Mouse (Mus musculus) liver, adult 10 weeks (tissue): ENCODE measurements around the gene Slc13a2. TPM values are rescaled to one million over a fixed set of nuclear protein-coding genes. Genes with fewer than 3 reads are reported as not detected.

Source experiments
- polyA plus RNA-seq: library from polyadenylated mRNA; stranded (reverse); fragments of 350-450 nt; fragmentation: Illumina TruSeq; extraction: RNeasy Lipid Tissue Mini Kit (QIAGEN cat#74804); gene quantifications from one replicate; pipeline ENCODE4 v1.2.3, GENCODE M21; 2014; ENCODE audit warnings: low read depth, low replicate concordance

Slc13a2 gene
- polyA plus RNA-seq, result 0.45 TPM

DNA sequence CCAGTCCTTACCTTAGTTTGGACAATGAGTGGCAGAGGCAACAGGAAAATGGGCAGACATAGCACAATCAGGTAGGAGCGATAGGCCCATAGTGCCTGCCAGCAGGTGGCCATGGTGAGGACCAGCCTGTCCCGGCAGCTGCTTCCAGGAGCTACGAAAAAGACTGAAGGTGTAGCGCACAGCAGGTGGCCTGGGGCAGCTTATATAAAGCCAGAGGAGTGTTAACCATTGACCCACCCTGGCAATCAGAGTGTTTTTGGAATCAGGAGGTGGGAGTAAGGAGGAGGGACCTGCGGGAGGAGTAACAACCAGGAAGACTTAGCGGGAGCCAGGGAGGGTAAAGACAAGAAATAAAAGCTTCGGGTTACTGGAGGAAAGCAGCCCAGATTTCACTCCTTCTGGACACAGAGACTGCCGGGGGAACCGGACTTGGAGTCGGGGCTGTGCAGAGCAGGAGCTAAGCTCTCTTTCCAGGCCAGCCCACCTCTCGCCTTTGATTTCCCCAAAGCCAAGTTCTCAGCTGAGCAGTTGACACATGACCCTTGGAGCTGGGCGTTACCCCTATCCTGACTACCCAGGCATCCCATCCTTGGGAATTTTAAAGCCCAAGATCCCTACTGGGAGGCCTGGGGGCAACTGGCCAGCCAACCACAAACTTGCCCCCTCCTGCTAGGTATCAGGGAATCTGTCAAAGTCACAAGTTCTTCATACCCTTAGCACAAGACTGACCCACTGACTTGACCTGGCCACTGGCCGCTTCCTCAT is at the start of gene Slc13a2:
Slc13a2 (minus strand) TSS at position 163 of the 765 bp plus-strand sequence.

DNA sequence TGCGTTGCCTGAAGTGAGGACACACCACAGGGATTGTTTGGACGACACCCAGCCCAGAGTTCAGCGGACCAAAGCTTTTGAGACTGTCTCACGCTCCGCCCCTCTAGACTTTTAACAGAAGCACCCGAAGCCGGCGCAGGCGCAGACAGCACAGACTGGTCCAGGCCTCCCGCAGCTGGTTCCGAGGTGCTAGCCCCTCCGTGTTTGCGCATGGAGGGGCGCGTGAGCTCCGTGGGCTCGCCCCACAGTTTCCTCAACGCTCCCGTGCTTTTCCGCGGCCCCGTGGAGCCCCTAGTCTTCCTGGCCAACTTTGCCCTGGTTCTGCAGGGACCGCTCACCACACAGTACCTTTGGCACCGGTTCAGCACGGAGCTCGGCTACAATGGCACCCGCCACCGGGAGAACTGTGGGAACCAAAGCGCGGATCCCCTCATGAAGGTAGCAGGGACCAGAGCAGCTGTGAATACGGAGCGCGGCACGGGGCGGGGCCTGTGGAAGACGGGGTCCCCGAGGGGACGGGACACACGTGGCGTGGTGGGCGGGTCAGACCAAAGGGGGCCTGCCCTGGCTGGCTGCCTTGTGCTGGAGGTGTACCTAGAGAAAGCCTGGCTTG is 43.7 kb upstream of the Slc13a2 start, which contains the start of gene Slc46a1:
Slc46a1 (plus strand) TSS at position 130 of the 613 bp plus-strand sequence.

DNA sequence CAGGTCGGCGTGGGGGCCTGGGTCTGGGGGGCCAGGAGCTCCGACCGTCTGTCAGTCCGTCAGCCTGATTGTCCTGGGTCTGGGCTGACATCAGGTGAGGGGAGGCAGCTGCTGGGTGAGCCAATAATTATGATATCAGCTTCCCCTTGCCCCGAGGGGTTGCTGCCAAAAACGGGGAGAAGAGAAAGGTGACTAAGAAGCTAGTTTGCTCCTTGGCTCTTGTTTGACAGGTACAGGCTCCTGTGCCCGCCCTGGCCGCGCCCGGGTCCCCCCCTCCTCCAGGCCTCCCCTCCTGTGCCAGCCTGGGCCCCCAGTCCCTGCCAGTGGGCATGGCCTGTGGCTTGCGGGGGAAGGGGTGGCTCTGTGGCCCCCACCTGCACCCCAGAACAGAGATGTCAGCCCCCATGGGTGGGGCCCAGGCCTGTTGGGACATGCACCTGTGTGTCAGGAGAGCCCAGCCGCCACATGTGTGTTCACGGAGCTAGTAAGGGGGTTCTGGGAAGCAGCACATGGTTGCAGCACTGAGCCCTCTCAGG is 35.4 kb downstream of the Slc13a2 start, which contains the start of gene Foxn1:
Foxn1 (minus strand) TSS at position 51 of the 536 bp plus-strand sequence.

Other genes starting within 250 kb of the Slc13a2 start
- 1.6 TPM for gene Nek8, start 245.5 kb downstream of the Slc13a2 start, polyA plus RNA-seq
- 33.9 TPM for gene Tlcd1, start 245.5 kb downstream of the Slc13a2 start, polyA plus RNA-seq
- gene Rpl23a, start 238.6 kb downstream of the Slc13a2 start, polyA plus RNA-seq, result 310 TPM
- 1.7 TPM for gene Rab34, start 233.8 kb downstream of the Slc13a2 start, polyA plus RNA-seq
- 1.3 TPM for gene Proca1, start 228.8 kb downstream of the Slc13a2 start, polyA plus RNA-seq
- gene Sdf2, start 176.5 kb downstream of the Slc13a2 start, polyA plus RNA-seq, result 21.3 TPM
- 5.8 TPM for gene Supt6, start 176.2 kb downstream of the Slc13a2 start, polyA plus RNA-seq
- 48.4 TPM for gene 2610507B11Rik, start 160.5 kb downstream of the Slc13a2 start, polyA plus RNA-seq
- 0.24 TPM for gene BC030499, start 131.4 kb downstream of the Slc13a2 start, polyA plus RNA-seq
- gene Spag5, start 120.7 kb downstream of the Slc13a2 start, polyA plus RNA-seq, result 0.32 TPM
- 10.4 TPM for gene Aldoc, start 99.2 kb downstream of the Slc13a2 start, polyA plus RNA-seq
- 1.4 TPM for gene Pigs, start 93.8 kb downstream of the Slc13a2 start, polyA plus RNA-seq
- gene Unc119, start 78.7 kb downstream of the Slc13a2 start, polyA plus RNA-seq, result 0.58 TPM
- not detected for gene Foxn1, start 35.7 kb downstream of the Slc13a2 start, polyA plus RNA-seq
- gene Slc46a1, start 43.5 kb upstream of the Slc13a2 start, polyA plus RNA-seq, result 4.4 TPM
- gene Sarm1, start 75.5 kb upstream of the Slc13a2 start, polyA plus RNA-seq, result not detected
- 538 TPM for gene Vtn, start 76.9 kb upstream of the Slc13a2 start, polyA plus RNA-seq
- gene Sebox, start 81.2 kb upstream of the Slc13a2 start, polyA plus RNA-seq, result not detected
- 12.6 TPM for gene Tmem199, start 90.0 kb upstream of the Slc13a2 start, polyA plus RNA-seq
- gene Poldip2, start 90.0 kb upstream of the Slc13a2 start, polyA plus RNA-seq, result 31.9 TPM
- gene Tnfaip1, start 114.1 kb upstream of the Slc13a2 start, polyA plus RNA-seq, result 14.4 TPM
- gene Ift20, start 114.1 kb upstream of the Slc13a2 start, polyA plus RNA-seq, result 42.3 TPM
- 72.8 TPM for gene Tmem97, start 128.6 kb upstream of the Slc13a2 start, polyA plus RNA-seq